Mouse (Mus musculus): ENCODE measurements at regions not wholly inside any gene's neighbourhood (a gene's known extent, or its start where the extent isn't known, plus 50 kb on each side); places are given as distances from the start of the nearest gene placed in this dataset.

- H3K4me2 ChIP-seq (ENCODE audit: low read depth, low read length) = no peak overlapping the region
- WGBS (ENCODE audit: insufficient replicate concordance) = 76% methylated on average over 1 of the region's 1 CpGs
- H3K4me1 ChIP-seq (ENCODE audit: insufficient read depth) = no peaks in the 10 kb centered on the region
- no peak overlapping the region for H3K27ac ChIP-seq (ENCODE audit: low read depth)
- ATAC-seq (no peak), DNase-seq (no peak)
- TF ChIP-seq EP300 (IDR thresholded peaks at IDR 0.05; ENCODE audit: low read depth) (no peak), CTCF (IDR thresholded peaks at IDR 0.05; ENCODE audit: low read depth) (no peak)
- H3K4me3 ChIP-seq (ENCODE audit: low read depth, low read length) = no peak overlapping the region
- no peak overlapping the region for H3K9ac ChIP-seq (replicated peaks)
- H3K27me3 ChIP-seq (ENCODE audit: insufficient read depth, low read length) = no peaks in the 10 kb centered on the region
- H3K36me3 ChIP-seq (replicated peaks; ENCODE audit: insufficient read depth, low read length) = no peaks in the 10 kb centered on the region
- H3K9me3 ChIP-seq (ENCODE audit: low read length) = no peaks in the 10 kb centered on the region
Measured at GRCm38 (mm10) chr10:9258705-9259104, 372.8 kb upstream of the Sash1 start.

DNA sequence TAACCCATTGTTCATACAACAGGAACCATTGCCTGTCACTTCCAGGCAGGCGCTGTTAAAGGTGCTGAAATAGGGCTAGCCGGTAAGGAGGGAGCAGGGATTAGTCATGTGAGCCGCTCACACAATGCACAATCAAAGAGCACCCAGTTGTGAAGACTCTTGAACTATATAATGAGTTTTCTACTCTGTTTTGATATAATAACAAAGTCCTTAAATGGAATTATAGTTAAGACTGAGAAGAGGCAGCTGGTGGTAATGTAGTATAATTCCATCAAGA is 367.0 kb upstream of the Sash1 start:
- H3K36me3 ChIP-seq (replicated peaks; ENCODE audit: insufficient read depth, low read length) = no peaks in the 10 kb centered on the region
- WGBS (ENCODE audit: insufficient replicate concordance) = 15% methylated on average over 3 of the region's 3 CpGs
- TF ChIP-seq CTCF (IDR thresholded peaks at IDR 0.05; ENCODE audit: low read depth) (no peak), EP300 (IDR thresholded peaks at IDR 0.05; ENCODE audit: low read depth) (no peak)
- H3K27ac ChIP-seq (ENCODE audit: low read depth) = no peak overlapping the region
- ATAC-seq = no peak
- H3K9ac ChIP-seq (replicated peaks) = no peak overlapping the region
- no peaks in the 10 kb centered on the region for H3K9me3 ChIP-seq (ENCODE audit: low read length)
- H3K4me1 ChIP-seq (ENCODE audit: insufficient read depth) = no peaks in the 10 kb centered on the region
- H3K27me3 ChIP-seq (ENCODE audit: insufficient read depth, low read length) = no peaks in the 10 kb centered on the region
- DNase-seq = no peak
- H3K4me3 ChIP-seq (ENCODE audit: low read depth, low read length) = no peak overlapping the region
- no peak overlapping the region for H3K4me2 ChIP-seq (ENCODE audit: low read depth, low read length)

GRCm38 (mm10) chr10:9252120-9252940 is 366.5 kb upstream of the Sash1 start:
- DNase-seq (no peak), ATAC-seq (no peak)
- TF ChIP-seq CTCF (IDR thresholded peaks at IDR 0.05; ENCODE audit: low read depth) (no peak), EP300 (IDR thresholded peaks at IDR 0.05; ENCODE audit: low read depth) (no peak)
- H3K36me3 ChIP-seq (replicated peaks; ENCODE audit: insufficient read depth, low read length) = no peaks in the 10 kb centered on the region
- no peak overlapping the region for H3K4me2 ChIP-seq (ENCODE audit: low read depth, low read length)
- H3K9me3 ChIP-seq (ENCODE audit: low read length) = no peaks in the 10 kb centered on the region
- no peaks in the 10 kb centered on the region for H3K27me3 ChIP-seq (ENCODE audit: insufficient read depth, low read length)
- H3K4me1 ChIP-seq (ENCODE audit: insufficient read depth) = no peaks in the 10 kb centered on the region
- no peak overlapping the region for H3K27ac ChIP-seq (ENCODE audit: low read depth)
- H3K4me3 ChIP-seq (ENCODE audit: low read depth, low read length) = no peak overlapping the region
- no peak overlapping the region for H3K9ac ChIP-seq (replicated peaks)
- WGBS (ENCODE audit: insufficient replicate concordance) = 47% methylated on average over 7 of the region's 7 CpGs

DNA sequence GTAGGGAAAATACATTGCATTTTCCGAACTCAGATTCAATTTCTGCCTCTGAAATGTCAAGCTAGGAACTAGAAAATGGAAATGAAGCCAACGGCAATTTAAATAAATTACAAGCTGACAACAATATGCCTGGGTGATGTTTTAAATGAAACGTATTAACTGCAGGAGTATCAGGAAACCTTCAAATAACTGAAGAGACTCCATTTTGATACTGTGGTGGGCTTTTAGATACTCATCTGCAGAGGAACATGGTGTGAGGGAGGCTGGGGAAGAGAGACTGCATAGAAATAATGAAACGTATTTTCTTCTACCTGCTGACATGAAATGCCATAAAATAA is 357.4 kb upstream of the Sash1 start:
- Histone ChIP-seq H3K4me1 (ENCODE audit: insufficient read depth) (no peaks in the 10 kb centered on the region), H3K4me2 (ENCODE audit: low read depth, low read length) (no peak overlapping the region), H3K27ac (ENCODE audit: low read depth) (no peak overlapping the region), H3K4me3 (ENCODE audit: low read depth, low read length) (no peak overlapping the region), H3K9ac (replicated peaks) (no peak overlapping the region), H3K9me3 (ENCODE audit: low read length) (no peaks in the 10 kb centered on the region), H3K36me3 (replicated peaks; ENCODE audit: insufficient read depth, low read length) (no peaks in the 10 kb centered on the region), H3K27me3 (ENCODE audit: insufficient read depth, low read length) (no peaks in the 10 kb centered on the region)
- ATAC-seq = no peak
- no peak for DNase-seq
- no peak for TF ChIP-seq CTCF (IDR thresholded peaks at IDR 0.05; ENCODE audit: low read depth)
- WGBS (ENCODE audit: insufficient replicate concordance) = 69% methylated on average over 4 of the region's 4 CpGs

- Histone ChIP-seq H3K27me3 (ENCODE audit: insufficient read depth, low read length) (no peaks in the 10 kb centered on the region), H3K9ac (replicated peaks) (no peak overlapping the region), H3K36me3 (replicated peaks; ENCODE audit: insufficient read depth, low read length) (no peaks in the 10 kb centered on the region), H3K4me3 (ENCODE audit: low read depth, low read length) (no peak overlapping the region), H3K4me1 (ENCODE audit: insufficient read depth) (no peaks in the 10 kb centered on the region), H3K4me2 (ENCODE audit: low read depth, low read length) (no peak overlapping the region), H3K27ac (ENCODE audit: low read depth) (no peak overlapping the region), H3K9me3 (ENCODE audit: low read length) (no peaks in the 10 kb centered on the region)
- ATAC-seq (no peak), DNase-seq (no peak)
- WGBS (ENCODE audit: insufficient replicate concordance) = 80% methylated on average over 7 of the region's 7 CpGs
- TF ChIP-seq CTCF (IDR thresholded peaks at IDR 0.05; ENCODE audit: low read depth) (no peak), EP300 (IDR thresholded peaks at IDR 0.05; ENCODE audit: low read depth) (no peak)
Measured at GRCm38 (mm10) chr10:9242596-9243280, 356.9 kb upstream of the Sash1 start.

GRCm38 (mm10) chr10:9239956-9240355 is 354.1 kb upstream of the Sash1 start:
- no peaks in the 10 kb centered on the region for H3K4me1 ChIP-seq (ENCODE audit: insufficient read depth)
- DNase-seq (no peak), ATAC-seq (no peak)
- H3K9ac ChIP-seq (replicated peaks) = no peak overlapping the region
- no peak overlapping the region for H3K27ac ChIP-seq (ENCODE audit: low read depth)
- no peak overlapping the region for H3K4me3 ChIP-seq (ENCODE audit: low read depth, low read length)
- no peak overlapping the region for H3K4me2 ChIP-seq (ENCODE audit: low read depth, low read length)
- no peaks in the 10 kb centered on the region for H3K27me3 ChIP-seq (ENCODE audit: insufficient read depth, low read length)
- H3K9me3 ChIP-seq (ENCODE audit: low read length) = no peaks in the 10 kb centered on the region
- no peaks in the 10 kb centered on the region for H3K36me3 ChIP-seq (replicated peaks; ENCODE audit: insufficient read depth, low read length)
- WGBS (ENCODE audit: insufficient replicate concordance) = 67% methylated on average over 6 of the region's 6 CpGs
- no peak for TF ChIP-seq EP300 (IDR thresholded peaks at IDR 0.05; ENCODE audit: low read depth)
- TF ChIP-seq CTCF (IDR thresholded peaks at IDR 0.05; ENCODE audit: low read depth) = no peak

Measured in liver, postnatal 0 days (tissue).